In the genomic region with DNA sequence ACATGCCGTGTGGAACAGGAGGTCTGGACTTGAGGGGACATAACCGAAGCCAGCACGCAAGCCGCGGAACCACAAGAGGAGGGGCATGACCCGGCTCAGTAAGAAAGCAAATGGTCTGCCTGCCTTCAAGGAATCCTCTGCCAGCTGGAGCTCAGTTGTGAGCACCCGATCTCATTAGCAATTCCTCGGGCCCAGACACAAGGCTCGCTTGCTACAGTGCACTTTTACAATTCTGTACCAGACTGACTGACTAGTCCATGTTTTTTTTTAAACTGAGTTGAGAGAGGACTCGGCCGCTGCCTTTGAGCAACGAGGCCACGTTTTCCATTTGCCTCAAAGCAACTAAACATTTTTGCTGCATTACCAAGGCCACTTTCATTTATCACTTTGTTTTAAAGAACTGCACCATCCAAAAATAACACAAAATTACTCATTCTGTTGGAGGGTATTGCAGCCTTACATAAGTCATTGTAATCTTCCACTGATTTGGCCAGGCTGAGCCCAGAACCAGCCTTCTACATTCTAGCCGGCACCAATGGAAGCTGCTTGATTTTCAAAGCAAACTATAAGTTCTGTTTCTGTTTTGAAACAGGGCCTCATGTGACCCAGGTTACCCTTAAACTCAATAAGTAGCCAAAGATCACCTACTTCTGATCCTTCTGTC, we compare ENCODE assay signal across 9 mouse cellular contexts.
DNase-seq lines count a peak whose midpoint lies in the region; ATAC-seq lines count a peak whose summit lies in the region.
"Had no signal": no experiment of that assay in that cellular context is flagged by ENCODE, and none has a peak within 500 bp of the region (broad histone marks: within the 10 kb centered on the region; RNA-seq: fewer than 3 reads in every experiment).

No protein-coding gene starts in this region.

- H3K27me3 ChIP-seq in heart, embryonic 16.5 days (ENCODE audit: control insufficient read depth, insufficient read depth, low read length) = no peaks in the 10 kb centered on the region

- peak; percentile 21 for DNase-seq in ovary, adult 18-20 months (ENCODE audit: low spot score)
- DNase-seq in ovary, postnatal 10 days (ENCODE audit: low spot score) = no peak
- peak; percentile 7 to 14 for DNase-seq in cerebellum, postnatal 36 days
- peak; percentile 29 to 50 for DNase-seq in left cerebral cortex, postnatal 25 days (ENCODE audit: low spot score in 2 of 2)
- peak; percentile 33 to 57 for DNase-seq in right cerebral cortex, adult 2 months (ENCODE audit: low spot score in 2 of 2)
- DNase-seq in urinary bladder, postnatal 36 days (ENCODE audit: low spot score in 2 of 2) = no peak

- H3K36me3 ChIP-seq in heart, embryonic 16.5 days (ENCODE audit: control insufficient read depth, insufficient read depth) = no peaks in the 10 kb centered on the region

- peaks cover 24% of the 10 kb centered on the region for H3K4me1 ChIP-seq in heart, embryonic 16.5 days (ENCODE audit: control insufficient read depth, insufficient read depth, low read length)

- H3K4me3 ChIP-seq in heart, embryonic 16.5 days (ENCODE audit: low read length) = no peak overlapping the region

- H3K27ac ChIP-seq in heart, embryonic 16.5 days (ENCODE audit: low read length) = peak overlapping the region; percentile 53
- H3K27ac ChIP-seq: kidney, postnatal 0 days had no signal

- no peak overlapping the region for H3K4me2 ChIP-seq in heart, embryonic 16.5 days (ENCODE audit: low read depth, low read length)

- 63% methylated on average over 14 of the region's 14 CpGs for WGBS in heart, embryonic 16.5 days

- H3K9me3 ChIP-seq in heart, embryonic 16.5 days (replicated peaks; ENCODE audit: control insufficient read depth, low read length) = no peaks in the 10 kb centered on the region

- peak overlapping the region; percentile 46; the same call in 1 of the 2 replicates for H3K9ac ChIP-seq in heart, embryonic 16.5 days (ENCODE audit: low read length)

- no peak for ATAC-seq in heart, embryonic 16.5 days (replicated peaks; ENCODE audit: extremely low read depth, insufficient read depth, low FRiP score)
- ATAC-seq in inflammation-experienced regulatory T-cells, adult 6 months = no peak

- intact Hi-C loops in left cerebral cortex, postnatal 25 days (cut with DNase I) = loop anchor here (10.0 kb wide), 1 partner anchor 86 kb away; no protein-coding TSS in a partner anchor

Comparison
In these comparisons a context has a peak if more than half of its experiments do, and no peak if none do; other contexts are left out.
1. DNase-seq: peak in ovary, adult 18-20 months (single experiment), cerebellum, postnatal 36 days (2 of 2), left cerebral cortex, postnatal 25 days (2 of 2) and right cerebral cortex, adult 2 months (2 of 2); none in ovary, postnatal 10 days (single experiment) and urinary bladder, postnatal 36 days (0 of 2).